Mouse (Mus musculus): ENCODE measurements around the gene Olfr623.

Gene Olfr623

DNA sequence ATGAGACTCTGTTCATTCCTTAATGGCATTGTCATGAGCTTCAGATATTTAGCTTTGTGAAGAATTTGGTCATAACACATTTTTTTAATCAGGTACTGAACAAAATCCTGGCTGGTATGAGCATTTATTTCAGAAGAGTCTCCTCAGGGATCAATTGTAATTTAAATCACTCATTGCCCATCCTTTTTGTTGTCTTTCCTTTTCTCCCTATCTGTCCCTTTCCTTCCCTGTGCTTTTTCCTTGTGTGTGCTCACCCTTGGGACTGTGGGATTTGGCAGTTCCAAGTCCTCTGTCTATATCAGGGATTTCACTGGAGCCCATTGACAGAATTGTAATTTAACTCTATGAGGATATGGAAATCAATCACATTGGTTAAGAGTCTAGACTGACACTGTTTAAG, at the start of gene Olfr623:
Gene Olfr623 (minus strand): TSS at position 101 of the 400 bp plus-strand sequence.
- no peak for DNase-seq (ENCODE audit: extremely low read depth, low read depth, low spot score)

- no peak for DNase-seq (ENCODE audit: extremely low read depth, low read depth, low spot score)
Observed at GRCm38 (mm10) chr7:103712024-103712423, 48.5 kb upstream of the Olfr623 start.

GRCm38 (mm10) chr7:103699469-103699868, 36.0 kb upstream of the Olfr623 start:
- no peak for DNase-seq (ENCODE audit: extremely low read depth, low read depth, low spot score)

GRCm38 (mm10) chr7:103682420-103682819, 18.9 kb upstream of the Olfr623 start, which contains the start of gene Olfr625-ps1:
Olfr625-ps1 (plus strand) TSS chr7:103682720.
- DNase-seq (ENCODE audit: extremely low read depth, low read depth, low spot score): no peak

DNA sequence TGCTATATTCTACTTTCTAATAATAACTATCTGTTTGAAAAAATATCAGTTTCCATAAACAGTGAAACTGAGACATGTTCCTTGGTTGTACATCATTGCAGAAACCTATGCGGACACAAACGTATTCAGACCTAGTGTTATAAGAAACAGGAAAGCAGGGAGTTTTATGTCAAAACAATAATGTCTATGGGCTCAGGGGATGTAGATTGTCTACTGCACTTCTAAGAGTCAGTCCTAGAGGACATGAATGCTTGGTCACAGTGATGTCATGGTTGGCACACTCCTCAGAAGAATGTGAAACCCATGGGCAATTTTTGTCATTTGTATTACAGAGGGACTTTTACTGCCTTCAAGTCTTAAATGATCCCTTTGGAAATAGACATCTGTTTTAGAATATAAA, 7.6 kb upstream of the Olfr623 start, which contains the start of gene Olfr624:
Gene Olfr624 (minus strand): TSS at position 101 of the 400 bp plus-strand sequence.
- no peak for DNase-seq (ENCODE audit: extremely low read depth, low read depth, low spot score)

DNA sequence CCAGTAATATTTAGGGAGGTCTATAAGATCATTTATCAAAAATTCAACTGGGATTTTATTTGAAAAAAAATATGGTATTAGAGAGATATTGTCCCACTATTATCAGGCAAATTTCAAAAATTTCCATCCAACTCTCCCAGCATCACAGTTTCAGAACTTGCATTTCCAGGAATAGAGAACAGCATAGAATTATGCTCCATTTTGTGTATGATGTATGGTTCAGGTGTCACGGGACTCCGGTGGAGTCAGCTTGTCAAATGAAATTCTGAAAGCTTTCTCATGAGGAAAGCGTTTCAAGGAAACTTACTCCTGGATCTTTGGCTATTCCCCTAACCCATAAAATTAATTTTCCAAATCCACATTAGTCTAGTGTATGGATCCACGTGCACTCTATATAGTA, 19.4 kb downstream of the Olfr623 start:
- DNase-seq (ENCODE audit: extremely low read depth, low read depth, low spot score): no peak

- DNase-seq (ENCODE audit: extremely low read depth, low read depth, low spot score): no peak
Observed at GRCm38 (mm10) chr7:103642602-103643001, 20.9 kb downstream of the Olfr623 start, which contains the start of gene Olfr622. Olfr622 (minus strand) TSS chr7:103642702.

DNA sequence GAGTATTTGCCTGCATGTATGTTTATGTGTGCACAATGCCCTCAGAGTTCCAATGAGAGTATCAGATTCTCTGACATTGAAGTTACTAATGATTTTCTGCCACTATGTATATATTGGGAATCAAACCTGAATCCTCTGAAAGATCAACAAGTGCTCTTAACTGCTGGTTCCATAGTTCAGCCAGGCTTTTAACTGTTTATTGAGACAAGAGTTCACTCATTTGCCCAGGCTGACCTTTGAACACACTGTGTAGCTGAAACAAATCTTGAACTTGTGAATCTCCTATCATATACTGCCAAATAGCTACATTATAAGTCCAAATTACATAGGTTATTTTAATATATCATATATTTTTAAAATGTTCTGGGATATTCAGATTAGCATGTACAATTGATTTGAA, 26.7 kb downstream of the Olfr623 start:
- DNase-seq (ENCODE audit: extremely low read depth, low read depth, low spot score): no peak

DNA sequence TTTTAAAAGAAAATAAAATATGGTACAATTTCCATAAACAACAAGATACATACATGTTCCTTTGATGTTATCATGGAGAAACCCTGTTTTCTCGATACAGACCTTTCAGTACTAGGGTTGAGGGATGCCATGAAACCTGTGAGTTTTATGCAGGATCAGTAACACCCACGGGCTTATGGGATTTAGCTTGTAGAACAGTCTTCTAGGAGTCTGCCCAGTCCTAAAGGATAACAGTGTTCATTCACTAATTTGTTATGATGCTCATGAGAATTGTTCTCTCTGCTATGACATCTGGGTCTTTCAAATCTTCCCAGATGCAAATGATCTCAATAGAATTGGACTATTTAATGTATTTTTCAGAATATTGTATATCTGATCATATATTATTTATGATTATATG, 51.1 kb downstream of the Olfr623 start, which contains the start of gene Olfr620:
Gene Olfr620 (minus strand): TSS at position 101 of the 400 bp plus-strand sequence.
- DNase-seq (ENCODE audit: extremely low read depth, low read depth, low spot score): no peak
